Mouse (Mus musculus) cerebellum, adult 11 months (tissue): ENCODE results near the gene Stam.
A peak's percentile ranks its signal among the peaks of the same experiment; 100 is the strongest.
"Not testable (repeated sequence)": the region's sequence is repeated elsewhere in the genome, so short reads cannot be mapped to it uniquely, and the experiment has no call there.

Source experiments
- DNase-seq: peaks from one replicate; pipeline ENCODE4 v3.0.0; 2022

Gene Stam

DNA sequence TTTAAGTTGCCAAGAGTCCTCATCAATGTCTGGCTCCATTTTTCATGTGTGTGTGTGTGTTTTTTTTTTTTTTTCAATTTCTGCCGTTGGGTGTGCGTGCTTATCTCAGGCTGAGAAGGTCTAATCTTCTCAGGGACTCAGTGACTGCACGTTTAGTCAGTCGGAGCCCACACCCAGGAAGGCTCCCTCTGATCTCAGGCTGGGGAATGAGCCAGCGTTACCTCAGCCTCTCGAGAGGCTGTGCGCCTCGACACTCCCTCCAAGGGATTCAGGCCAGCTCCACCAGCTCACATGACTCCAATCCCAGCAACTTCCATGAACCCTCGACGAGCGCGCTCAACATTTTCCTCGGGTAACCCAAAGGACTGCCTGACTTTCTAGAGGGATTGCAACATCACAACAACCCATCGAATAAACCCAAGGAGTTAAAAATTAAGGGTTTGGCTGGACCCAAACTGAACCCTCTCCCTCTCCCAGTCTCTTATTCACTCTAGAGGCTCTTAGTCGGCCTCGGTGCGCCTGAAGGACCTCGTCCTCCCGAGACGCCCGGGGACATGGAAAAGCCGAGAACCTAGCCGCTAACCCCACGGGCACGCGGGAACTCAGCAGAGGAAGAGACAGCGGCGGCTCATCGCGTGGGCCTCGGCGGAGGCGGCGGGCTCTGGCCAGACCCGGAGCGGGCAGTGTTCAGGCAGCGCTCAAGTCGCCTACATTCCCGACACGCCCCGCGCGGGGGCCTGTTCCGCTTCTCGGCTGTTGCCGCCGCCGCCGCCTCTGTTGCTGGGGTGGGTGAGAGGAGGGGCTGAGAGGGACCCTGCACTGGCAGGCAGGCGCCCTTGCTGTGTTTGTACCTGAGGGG, at the start of gene Stam:
Stam (plus strand) TSS at position 737 of the 859 bp plus-strand sequence.
- DNase-seq = peak; percentile 84

DNA sequence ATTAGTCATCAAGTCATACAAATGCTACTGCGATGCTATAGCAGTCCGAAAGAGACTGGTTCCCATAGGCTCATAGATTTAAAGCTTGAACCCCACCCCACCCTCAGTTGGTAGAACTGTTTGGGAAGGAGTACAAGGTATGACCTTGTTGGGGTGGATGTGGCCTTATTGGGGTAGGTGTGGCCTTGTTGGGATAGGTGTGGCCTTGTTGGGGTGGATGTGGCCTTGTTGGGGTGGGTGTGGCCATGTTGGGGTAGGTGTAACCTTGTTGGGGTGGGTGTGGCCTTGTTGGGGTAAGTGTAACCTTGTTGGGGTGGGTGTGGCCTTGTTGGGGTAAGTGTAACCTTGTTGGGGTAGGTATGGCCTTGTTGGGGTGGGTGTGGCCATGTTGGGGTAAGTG, 32.6 kb upstream of the Stam start:
- no peak for DNase-seq

DNA sequence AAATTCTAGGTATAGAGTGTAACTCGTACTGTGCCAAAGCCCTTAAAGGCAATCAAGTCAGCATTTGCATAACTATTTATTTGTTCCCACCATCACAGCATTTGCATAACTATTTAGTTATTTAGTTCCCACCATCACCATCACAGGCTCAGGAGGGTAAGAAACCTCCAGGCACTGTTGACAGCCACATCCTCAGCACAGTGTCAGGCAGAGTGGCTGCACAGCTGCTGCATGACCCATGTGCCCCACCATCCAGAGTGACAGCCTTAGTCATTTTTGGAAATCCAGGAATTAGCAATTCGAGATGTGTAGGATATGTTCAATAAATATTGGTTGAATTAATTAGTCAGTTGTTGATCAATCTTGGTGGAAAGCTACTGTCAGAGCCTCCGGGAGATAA, 30.9 kb upstream of the Stam start:
- DNase-seq = no peak

DNA sequence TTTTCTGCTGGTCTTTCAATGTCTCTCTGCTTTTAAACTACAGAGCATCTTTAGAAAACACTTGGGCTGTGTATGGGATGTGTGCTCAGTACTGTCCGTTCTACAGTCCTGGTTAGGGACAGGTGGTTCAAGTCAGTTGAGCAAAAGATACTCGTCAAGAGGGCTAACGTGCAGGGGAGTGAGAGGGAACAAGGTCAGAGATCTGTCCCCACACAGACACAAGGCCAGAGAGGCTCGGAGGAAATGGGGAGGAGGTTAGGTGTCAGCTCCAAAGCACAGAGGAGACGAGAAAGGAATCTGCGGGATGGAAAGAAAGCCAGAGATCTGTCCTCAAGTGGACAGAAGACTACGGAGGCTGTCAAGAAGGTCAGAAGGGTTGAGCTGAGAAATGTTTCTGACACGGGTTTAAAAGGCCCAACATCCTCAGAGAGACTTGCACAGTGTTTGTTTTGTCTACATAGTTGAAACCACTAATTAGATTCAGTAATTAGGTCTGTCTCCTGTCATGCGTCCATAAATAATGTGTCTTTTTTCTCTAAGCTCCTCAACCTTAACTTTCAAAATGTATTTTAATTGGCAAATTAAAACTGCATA, 30.2 kb upstream of the Stam start:
- DNase-seq = no peak

DNA sequence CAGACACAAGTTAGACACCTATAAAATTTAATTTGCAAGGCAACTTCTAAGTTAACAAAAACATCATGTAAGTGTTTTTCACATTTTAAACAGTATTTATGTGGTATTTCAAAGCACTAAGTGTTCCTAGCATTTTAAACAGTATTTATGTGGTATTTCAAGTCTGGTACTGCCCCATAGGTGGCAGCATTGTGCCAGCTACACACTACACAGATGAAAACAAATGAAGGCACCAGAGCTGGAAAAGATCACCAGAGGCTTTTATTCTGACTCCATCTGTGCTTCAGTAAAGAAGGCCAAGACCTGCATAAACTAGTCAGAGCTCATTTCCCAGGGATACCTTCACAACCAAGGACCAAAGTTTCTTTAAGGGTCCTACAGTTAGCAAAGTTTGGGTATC, 25.5 kb upstream of the Stam start:
- DNase-seq = peak; percentile 68

DNA sequence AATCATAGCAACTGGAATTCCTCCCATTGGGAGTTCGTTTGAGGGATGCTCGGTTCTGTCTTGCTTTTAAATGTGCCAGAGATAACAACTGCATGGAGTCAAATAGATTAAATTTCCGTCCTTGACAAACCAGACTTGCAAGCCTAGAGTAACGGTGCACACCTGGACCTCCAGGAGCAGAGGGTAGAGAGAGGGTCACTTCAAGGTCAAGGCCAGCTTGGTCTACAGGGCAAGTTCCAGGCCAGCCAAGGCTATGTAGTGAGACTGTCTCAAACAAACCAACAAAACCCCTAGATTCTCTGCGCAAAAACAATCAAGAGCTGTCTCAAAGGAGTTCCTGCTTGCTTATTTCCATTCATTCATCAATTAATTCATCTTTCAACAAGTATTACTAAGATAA, 25.1 kb upstream of the Stam start:
- no peak for DNase-seq

DNA sequence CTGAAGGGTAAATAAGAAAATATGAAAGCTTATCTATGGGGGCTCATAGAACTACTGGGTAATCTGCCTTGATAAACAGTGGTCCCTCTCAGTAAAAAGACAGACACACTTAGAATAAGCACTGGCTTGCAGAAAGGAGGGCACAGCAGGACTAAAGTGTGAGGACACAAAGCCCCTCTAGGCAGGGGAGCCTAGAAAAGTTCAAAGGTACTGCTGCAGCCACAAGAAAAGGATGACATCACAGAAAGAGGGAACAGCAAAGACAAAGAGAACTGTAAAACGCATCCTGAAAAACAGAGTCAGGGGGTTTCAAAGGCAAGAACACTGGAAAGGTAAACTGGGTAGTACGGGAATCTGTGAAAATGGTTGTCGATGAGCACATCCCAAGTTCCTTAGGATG, 20.3 kb upstream of the Stam start:
- DNase-seq = no peak

DNA sequence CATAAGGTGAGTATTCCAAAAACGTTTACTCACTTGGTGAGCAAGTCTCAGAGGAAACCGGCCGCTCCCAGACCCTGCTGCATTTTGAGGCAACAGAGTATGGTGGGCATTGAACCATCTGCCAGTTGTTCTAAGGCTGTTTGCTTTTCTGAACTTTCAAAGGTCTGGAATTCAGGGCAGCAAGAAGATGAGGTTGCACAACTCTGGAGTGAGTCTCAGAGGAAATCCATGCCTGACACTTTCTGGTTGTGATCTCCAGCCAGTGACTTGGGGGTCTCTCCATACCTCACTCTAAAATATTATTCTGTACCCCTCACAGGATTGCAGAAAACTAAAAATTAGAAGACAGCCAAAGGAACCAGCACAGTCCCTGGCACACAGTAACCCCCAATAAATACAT, 19.7 kb upstream of the Stam start:
- no peak for DNase-seq

DNA sequence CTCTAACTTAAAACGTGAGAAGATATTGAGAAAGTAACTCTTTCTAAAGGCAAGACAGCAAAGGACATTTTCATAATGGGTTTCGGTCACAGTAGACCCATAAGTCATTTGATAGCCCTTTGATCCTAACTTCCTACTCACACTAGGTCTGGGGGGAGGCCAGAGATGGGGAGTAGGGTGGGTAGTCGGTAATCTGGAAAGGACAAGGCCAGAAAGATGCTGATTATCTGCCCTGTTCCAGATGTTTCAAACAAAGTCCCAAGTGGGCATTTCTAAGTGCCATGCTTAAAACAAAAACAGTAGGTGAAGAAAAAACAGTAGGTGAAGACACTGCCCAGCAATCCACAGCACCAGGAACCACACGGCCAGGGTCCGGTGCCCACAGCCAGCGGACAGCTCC, 19.2 kb upstream of the Stam start:
- DNase-seq = no peak

DNA sequence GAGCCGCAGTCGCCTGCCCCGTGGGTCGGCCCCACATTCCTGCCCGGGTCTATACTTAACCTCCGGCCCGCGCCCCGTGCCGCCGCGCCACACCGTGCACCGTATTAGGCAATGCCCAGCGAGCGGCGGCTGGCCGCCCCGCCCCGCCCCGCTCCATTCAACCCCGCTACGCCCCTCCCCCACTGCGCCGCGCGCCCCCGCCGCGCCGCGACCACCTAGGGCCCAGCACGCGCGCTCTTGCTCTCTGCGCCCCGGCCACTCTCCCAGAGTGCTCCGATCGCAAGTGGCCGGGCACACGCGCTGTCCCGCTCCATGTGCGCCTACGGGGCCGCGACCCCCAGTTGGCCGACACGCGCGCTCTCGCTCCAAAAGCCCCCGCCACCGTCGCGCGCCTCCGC, 18.7 kb upstream of the Stam start:
- no peak for DNase-seq

DNA sequence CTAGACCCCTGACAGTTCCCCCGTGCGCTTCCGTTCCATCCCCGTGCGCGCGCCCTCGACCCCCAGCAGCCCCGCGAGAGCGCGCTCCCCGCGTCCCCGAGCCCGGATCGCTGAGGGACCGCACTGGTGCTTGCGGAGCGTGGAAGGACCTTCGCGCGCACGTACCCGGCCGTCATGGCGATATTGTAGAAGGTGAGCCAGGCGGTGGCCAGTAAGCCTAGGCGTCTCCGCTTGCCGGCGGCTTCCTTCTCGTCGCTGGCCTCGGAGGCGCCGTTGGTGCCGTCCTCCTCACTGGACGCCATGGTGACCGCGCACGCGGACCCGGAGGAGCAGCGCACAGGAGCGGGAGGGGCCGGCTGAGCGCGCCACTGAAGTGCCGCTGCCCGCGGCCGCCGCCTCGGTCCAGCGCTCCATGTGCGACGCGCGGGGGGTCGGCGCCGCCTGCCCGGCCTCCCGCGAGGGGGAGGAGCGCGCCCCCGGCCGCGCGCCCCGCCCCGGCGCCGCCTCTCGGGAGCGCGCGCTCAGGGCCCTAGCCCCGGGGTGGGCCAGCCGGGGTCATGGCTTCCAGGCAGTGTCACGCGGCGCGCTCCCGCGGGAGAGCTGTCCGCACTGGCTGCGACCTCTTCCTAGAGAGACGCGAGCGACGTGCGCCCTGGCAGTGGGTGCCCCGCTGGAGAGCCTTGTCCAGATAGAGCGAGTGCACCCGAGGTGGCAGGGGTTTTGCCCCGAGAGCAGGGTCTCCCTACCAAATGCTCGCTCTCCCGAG, 18.1 kb upstream of the Stam start, which contains the start of gene Hacd1:
Hacd1 (minus strand) TSS at position 570 of the 766 bp plus-strand sequence.
- DNase-seq = peak; percentile 81

DNA sequence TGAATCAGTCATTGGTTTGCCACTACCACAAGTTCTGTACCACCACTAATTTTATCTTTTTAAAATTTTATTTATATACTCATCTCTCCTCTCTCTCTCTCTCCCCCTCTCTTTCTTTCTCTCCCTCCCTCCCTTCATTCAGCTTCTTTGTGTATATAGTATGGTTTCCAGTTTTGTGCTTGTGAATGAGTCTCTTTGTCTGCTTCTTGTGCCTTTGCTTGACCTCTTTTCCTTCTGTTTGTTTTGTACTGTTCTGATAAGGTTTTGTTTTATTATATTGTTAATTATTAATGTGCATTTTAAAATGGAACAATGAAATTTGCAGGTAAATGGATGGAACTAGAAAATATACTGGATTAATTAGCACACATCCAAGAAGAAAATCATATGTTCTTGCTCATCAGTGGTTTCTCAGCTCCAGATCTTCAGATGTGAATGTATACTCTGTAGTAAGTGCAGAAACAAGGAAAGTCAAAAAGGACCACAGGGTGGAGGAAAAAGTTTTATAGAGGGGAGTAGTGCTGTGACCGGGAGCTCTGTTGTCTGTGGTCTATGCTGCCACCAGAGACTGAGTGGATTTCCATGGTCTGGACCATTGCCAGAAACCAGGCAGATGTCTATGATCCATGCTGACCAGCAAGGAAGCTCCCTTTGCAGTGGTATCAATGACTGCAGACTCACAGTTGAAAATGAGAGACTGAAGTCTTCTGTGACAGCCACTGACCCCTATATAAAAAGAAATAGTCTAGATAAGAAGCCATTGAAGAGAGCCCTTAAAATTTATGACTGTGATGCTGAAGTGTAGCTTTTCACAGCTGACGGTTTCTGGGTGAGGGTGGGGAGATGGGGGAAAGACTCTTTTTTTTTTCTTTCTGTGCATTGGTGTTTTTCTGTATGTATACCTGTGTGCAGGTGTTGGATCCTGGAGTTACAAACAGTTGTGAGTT, 7.9 kb upstream of the Stam start:
- no peak for DNase-seq

DNA sequence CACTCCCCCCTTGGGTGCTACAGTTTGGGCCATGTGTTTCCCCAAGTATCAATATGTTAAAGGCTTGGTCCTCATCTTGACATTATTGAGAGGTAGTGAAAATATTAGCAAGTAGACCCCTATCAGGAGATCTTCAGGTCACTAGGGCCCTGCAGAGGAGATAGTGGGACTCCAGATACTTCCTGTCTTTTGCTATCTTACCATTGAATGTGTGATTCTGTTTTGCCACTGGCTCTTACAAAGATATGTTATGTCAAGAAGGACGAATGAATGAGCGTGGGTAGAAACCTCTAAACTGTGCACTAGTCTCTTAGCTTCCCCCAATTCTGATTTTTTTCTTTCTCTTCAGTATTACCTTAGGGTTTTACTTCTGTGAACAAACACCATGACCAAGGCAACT, 4.9 kb upstream of the Stam start:
- DNase-seq = no peak

DNA sequence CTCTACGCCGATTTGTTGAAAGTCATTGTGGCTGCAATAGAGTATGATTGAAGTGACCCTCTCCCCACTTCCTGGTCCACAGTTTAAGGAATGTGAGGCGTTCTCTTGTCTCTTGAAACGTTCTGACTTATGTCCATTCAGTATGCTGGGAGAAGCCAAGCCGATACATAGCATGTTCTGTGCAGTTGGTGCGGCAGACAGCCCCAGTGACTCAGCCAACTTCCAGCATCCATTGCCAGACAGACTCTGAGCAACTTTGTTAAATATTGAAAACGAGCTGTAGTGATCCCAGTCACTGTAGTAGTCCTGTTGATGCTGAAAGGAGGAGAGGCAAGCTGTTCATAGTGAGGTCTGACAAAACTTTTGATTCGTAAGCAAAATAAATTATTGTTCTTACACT, 3.4 kb upstream of the Stam start:
- no peak for DNase-seq

DNA sequence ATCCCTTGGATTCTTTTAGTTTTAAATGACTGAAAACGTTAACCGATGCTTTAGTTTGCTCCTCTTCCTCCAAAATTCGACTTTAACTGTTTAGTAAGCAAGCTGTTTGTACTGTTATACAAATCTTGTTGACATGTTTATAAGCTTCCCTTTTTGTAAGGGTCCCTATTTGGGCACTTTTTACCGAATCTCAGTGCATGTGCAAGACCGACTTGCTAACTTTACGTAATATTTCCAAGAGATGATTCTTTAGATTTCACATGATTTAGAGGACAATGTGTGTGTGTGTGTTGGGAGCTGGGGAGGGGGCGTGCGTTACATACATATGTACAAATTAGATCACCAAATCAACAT, 913 bp upstream of the Stam start:
- no peak for DNase-seq

DNA sequence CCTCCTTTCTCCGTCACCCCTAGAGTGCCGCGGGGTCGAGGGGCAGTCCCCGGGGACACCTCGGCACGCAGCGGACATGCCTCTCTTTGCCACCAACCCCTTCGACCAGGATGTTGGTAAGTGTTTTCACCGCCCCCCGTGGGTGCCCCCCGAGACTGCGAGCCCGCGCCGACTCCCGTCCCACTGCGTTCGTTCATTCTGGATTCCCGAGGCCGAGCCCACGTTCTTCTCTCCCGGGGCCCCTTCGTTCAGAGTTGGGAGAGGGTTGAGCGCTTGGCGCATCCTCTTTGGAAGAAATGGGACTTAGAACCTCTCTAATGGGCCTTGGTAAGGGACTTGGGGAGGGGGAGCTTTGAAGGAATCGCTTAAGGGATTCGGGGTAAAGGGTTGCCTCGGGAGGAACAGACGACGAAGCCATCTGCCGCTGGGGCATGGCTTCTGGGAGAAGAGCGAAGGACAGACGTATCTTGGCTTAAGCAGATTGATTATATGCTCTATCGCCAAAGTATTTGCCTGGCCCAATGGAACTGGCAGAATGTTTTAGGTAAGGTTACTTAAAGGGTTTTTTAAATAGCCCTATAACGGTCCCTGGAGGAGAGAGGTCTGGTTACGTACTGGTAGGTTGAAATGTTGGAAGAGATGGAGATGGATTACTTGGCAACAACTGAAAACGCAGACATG, 463 bp downstream of the Stam start:
- DNase-seq = no peak

DNA sequence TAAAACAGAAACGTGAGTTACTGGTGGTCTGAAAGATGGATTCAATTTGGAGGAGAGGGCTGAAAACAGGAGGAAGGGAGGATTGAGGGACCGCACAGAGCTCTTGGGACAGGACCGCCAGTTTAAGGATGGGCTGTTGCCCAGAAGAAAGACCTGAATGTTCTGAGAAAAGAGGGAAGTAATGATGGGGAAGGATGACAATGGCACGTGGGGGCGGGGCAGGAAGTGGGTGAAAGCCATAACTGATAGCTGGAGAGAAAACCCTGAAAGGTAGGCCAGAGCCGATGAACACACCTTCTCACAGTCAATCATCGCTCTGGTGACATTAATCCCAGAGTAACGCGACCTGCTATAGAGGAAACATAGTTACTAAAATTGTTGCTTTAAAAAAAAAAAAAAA, 4.6 kb downstream of the Stam start:
- DNase-seq = not testable (repeated sequence)

DNA sequence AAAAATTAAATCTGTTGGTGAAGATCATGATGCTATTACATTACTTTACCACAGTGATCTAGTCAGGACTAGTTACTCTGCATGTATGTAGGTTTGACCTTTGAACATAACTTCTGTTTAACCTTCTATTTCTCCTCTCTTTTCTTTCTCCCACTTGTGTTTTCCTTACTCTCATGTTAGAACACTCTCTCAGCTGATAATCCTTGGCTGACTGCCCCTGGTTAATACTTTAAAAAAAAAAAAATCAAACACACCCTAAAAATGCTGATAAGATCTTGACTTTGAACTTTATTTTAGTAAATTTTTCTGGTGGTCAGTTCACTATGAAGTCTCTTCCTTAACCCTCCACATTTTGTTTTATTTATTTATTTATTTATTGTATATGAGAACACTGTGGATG, 26.6 kb downstream of the Stam start:
- DNase-seq = no peak

DNA sequence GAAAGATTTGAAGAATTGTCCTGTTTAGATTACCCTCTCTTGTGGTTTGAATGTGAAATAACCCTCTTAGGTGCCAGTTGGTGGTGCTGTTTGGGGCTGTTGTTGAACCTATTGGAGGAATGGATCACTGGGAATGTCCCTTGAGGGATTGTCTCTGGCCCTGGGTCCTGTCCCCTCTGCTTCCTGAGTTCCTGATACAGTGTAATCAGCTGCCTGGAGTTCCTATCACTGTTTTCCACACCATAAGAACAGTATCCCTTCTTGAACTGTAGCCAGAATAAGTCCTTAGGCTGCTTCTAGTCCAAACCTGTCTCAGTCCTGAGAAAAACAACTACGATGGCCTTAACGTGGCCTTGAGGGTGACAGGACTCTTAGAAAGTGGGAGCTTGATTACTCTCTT, 28.7 kb downstream of the Stam start:
- DNase-seq = no peak

DNA sequence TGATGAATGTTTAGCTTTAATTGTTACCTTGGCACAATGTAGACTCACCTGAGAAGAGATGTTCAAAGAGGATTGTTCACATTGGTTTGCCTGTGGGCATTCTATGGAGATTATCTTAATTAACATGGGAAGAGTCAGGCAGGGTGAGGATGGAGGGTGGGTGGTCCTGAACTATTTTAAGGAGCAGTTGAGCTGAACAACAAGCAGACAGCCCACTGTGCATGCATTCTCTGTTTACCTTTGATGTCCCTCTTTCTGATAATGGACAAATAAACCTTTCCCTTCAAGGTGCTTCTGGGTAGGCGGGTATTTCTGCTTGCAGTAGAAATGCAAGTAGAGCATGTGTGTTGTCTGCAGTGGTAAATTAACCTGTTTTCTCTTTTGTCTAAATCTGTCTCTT, 30.0 kb downstream of the Stam start:
- DNase-seq = no peak

DNA sequence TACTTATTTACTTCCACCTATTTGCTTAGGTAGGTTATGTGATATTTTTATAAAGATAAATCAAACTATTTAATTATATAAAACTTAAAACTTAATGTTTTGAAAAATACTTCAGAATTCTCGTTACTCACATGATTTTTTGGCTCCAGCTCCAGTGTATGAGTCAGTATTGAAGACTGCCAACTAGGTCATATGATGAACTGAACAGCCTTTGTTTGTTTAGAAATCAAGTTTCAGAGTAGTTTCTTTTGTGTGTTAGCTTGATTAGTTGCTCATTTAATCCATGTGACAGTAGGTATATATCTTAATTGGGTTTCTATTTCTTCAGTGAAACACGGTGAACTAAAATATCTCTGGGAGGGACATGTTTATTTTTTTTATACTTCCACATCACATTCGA, 33.8 kb downstream of the Stam start:
- no peak for DNase-seq

DNA sequence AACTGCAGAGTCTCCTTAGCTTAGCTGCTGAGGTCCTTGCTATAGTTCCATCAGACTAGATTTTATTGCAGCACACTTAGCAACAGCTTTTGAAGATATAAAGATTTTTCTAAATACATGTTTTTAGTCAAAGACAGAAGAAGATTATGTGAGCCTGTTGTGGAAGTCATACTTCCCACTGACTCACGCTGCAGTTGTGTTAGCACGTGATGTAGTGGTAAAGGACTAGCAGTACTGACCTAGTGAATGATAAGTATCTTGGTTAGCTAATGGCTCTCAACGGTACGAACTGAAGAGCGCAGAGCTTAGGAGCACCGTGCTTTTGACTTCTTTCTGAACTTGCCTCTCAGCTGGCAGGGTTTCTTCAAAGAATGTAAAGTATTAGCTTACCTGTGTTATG, 52.5 kb downstream of the Stam start:
- no peak for DNase-seq
